Mouse (Mus musculus) gastrocnemius, postnatal 36 days (tissue): ENCODE results near the gene Col4a4. TPM values are rescaled to one million over a fixed set of nuclear protein-coding genes. Genes with fewer than 3 reads are reported as not detected.

Experiments used
- DNase-seq, 2 experiments: peaks; one replicate each; pipeline ENCODE4 v3.0.0; 2022
- intact Hi-C: fragments of 180-260 bp; cut with DNase I; formaldehyde crosslinking; loops from one replicate; pipeline ENCODE4 v1.15.1; 2025
- total RNA-seq, 2 experiments: library from RNA; stranded (reverse); gene quantifications; 2 replicates each; pipeline ENCODE4 v1.2.3; 2021

Col4a4 gene
- total RNA-seq, 2 experiments from 2014 or later = 1.4 TPM

DNA sequence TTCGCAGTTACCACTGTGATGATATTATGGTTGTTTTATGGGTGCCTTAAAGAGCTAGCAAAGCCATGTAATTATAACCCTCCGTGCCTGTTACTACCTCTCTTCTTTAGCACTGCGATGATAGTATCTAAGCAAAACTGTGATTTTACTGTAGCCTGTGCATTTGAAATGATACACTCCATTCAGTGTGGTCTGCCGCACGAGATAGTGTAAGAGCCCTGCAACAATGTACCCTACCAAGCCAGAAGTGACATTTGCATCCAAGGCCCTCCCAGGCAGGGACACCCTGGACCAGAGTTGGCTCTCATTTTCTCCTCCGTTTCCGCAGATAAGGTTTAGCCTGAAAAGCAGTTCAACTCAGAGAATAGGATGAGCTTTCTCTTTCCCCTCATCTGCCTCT is 668 bp downstream of the Col4a4 start:
- DNase-seq = no peak
- intact Hi-C loops = loop anchor here (5.0 kb wide), 1 partner anchor 41 kb away; no protein-coding TSS in a partner anchor

DNA sequence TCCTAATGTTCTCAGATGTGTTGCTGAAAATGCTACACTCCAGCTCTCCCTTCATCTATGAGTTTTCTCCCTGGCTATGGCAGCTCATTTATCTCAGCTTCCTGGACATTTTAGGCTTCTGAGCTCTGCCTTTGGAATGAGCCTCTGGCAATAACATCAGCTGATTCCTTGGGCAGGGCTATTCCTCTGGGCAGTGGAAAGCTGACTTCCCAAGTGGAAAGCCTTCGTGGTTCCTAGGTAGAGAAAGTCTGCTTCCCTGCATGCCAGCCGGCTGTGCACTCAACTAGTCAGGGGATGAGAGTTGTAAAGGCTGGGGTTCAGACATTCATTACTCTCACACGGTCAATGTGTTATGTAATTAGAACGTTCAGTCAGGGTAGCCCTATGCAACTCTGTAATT is 8.3 kb downstream of the Col4a4 start:
- intact Hi-C loops = no loop called here
- DNase-seq = no peak

GRCm38 (mm10) chr1:82577915-82578314 is 8.7 kb downstream of the Col4a4 start:
- intact Hi-C loops = no loop called here
- DNase-seq = peak in 1 of 2 experiments; percentile 23

GRCm38 (mm10) chr1:82577339-82577738 is 9.3 kb downstream of the Col4a4 start:
- intact Hi-C loops = no loop called here
- no peak for DNase-seq

DNA sequence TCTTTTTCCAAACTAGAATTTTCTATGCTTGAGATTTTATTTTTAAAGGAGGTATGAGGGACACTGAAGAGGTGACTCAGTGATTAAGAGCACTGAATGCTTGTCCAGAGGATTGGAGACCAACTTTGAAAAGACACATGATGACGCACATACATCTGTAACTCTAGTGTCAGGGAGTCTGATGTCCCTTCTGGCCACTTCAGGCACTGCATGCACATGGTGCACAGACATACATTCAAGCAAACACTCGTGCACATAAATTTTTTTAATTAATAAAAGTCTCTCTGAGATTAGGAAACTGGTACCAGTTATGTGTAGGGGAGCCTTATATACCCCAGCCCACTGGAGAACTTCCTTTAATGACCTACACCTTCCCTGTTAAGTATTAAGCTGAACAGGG is 10.5 kb downstream of the Col4a4 start:
- DNase-seq = no peak
- intact Hi-C loops = no loop called here

DNA sequence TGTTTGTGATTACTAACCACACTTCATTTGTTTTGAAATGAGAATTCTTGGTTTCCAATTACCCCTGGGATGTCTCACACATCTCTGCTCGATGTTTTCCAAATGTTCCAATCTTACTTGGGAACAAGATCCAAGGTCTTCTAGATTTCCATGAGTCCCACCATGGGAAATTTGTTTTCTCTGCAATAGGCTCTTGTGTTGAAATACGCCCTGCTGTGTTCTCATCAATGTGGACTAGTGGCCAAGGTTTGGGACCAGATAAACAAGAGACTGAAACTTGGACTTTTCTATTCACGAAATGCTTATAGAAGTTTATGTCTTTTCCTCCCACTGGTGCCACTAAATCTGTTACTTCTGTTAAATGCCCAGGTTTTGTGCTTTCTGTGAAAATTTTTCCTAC is 11.0 kb downstream of the Col4a4 start:
- DNase-seq = no peak
- intact Hi-C loops = no loop called here

GRCm38 (mm10) chr1:82571758-82572157 is 14.9 kb downstream of the Col4a4 start:
- DNase-seq = no peak
- intact Hi-C loops = loop anchor here (2.0 kb wide), 1 partner anchor 69 kb away; no protein-coding TSS in a partner anchor

DNA sequence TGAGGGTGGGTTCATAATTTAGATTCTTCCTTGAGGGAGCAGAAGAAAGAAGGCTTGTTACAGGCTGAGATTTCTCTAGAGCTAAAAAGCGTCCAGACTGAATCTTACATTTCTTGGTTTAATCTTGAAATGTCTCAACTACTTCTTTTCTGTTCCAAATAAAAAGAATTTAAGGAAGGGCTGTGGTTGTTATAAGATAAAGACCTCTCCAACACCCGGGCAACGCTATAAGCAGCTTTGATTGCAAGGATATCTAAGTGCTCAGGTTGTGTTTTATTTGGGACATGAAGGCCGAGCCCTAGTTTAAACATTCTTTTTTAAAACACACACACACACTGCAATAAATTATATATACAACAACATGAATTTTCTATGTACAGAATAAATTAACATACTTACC is 17.2 kb downstream of the Col4a4 start:
- no peak for DNase-seq
- intact Hi-C loops = no loop called here

DNA sequence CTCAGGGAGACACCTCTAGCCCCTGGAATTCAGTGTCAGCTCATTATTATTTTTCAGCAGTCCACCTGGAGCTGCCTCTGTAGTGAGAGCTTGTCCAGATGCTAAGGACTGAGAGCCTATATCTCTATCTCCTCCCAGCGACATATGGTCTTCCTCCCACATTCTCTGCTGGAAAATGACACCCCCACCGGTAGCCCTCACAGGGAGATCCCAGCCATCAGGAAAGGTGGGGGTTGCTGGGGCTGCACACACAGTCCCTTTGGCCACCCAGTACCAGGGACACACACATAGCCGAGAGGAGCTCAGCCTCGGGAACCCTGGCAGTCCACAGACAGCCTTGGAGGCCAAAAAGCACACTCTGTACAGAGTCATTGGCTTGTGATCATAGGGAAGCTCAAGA is 26.4 kb downstream of the Col4a4 start:
- intact Hi-C loops = no loop called here

GRCm38 (mm10) chr1:82554889-82555288 is 31.8 kb downstream of the Col4a4 start:
- DNase-seq = no peak
- intact Hi-C loops = loop anchor here (5.0 kb wide), 1 partner anchor 87 kb away; no protein-coding TSS in a partner anchor

More for the DNA sequence above, 26.4 kb downstream of the Col4a4 start:
- no peak for DNase-seq

DNA sequence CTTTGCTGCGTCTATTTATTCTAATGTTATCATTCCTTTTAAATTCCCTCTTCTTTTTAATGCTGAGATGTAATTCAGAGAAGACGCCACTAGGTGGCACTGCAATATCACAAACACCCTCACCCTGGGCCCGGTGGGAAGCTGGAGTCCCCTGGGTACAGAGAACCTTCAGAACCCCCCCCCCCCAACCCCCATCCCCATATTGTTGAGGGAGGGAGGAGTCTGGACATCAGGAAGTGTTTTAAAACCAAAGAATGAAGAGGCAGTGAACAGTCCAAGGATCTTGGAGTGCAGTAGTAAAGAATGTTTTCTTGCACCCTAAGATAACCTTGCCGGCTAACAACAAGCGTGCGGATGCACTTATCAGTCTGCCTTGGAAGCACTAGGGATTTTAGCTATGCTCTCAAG is 32.2 kb downstream of the Col4a4 start:
- intact Hi-C loops = no loop called here
- DNase-seq = no peak

GRCm38 (mm10) chr1:82545199-82545960 is 41.3 kb downstream of the Col4a4 start:
- no peak for DNase-seq
- intact Hi-C loops = no loop called here

DNA sequence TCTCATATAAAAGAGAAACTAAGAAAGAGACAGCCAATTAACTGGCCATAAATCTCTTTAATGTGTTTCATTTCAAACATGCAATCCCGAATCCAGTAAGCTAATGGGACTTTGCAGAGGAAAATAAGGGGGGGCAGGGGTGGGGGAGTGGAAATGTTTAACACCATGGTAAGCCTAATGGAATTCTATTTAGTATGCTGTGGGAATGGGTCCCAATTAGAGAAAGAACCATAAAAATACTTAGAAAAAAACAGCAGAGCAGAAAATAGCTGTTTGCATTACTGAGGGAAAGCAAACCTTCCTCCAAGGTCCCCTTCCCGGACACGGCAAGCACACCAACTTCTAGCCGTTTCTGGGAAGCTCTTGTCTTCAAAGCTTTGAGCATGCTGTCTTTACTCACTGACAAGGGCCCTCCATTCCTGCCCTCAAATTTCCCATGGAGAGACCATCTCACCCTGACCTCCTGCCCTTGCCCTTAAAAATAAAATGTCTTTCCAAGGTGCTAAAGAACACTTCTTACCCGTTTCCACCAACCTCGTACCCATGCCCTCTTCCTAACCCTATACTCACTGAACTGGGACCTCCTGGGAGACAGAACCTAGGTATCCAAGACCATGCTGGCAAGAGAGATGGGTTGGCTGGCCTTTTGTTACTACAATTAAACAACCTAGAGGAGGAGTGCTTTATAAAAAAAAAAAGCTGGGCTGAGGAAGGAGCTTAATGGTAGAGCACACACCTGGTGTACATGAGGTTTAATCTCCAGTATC is 42.0 kb downstream of the Col4a4 start:
- no peak for DNase-seq
- intact Hi-C loops = no loop called here

DNA sequence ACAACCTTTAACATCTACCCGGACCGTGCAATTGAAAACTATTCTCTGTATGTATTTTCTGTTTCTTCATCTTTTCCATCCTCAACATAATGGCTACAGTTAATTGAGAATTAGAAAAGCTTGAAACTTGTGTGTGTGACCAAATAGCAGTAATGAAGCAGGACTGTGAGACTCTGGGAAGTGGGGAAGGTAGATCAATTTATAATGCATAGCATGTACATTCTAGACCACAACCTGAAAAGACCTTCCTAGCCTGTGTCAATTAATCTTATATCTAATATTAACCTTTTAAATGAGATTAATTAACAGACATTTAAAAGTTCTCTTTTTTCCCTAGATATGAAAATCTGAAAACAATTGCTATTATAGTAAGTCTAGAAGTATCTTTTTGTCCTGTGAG is 42.7 kb downstream of the Col4a4 start:
- intact Hi-C loops = no loop called here

DNA sequence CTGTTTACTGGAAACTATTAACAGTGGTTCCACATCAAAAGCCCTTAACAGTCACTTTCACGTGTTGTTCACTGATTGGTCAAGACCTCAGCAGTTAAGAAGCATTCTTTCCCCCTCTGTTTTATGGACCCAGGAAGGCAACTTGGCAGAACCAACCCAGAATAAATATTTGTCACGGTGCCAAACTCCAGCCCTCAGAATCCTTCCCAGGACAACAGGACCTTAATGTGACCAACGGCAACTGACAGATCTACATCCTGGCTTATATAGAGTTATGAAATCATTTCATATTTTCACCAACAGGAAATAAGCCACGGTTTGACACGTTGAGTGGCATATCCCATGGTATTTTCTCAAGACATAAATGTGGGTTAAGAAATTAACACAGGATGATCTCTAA is 46.6 kb downstream of the Col4a4 start:
- no peak for DNase-seq
- intact Hi-C loops = no loop called here

More for the DNA sequence above, 42.7 kb downstream of the Col4a4 start:
- no peak for DNase-seq

DNA sequence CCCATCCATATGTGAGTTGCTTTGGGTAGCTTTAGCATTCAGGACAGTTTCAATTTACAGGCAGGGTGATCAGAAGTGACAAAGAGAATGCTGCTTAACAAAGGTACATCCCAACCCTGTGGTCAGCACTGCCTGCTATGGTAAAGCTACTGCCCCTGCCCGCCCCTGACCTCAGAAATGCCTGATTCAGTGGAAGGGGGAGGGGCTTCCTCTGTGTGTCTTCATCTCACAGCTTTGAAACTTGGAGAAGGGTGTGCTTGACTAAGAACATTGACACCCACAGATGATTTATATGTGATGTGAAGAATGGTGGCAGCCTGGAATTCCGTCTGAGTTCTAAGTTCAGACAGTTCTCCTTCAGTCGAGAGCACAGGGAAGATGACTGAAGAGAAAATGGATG is 48.8 kb downstream of the Col4a4 start:
- no peak for DNase-seq
- intact Hi-C loops = no loop called here

DNA sequence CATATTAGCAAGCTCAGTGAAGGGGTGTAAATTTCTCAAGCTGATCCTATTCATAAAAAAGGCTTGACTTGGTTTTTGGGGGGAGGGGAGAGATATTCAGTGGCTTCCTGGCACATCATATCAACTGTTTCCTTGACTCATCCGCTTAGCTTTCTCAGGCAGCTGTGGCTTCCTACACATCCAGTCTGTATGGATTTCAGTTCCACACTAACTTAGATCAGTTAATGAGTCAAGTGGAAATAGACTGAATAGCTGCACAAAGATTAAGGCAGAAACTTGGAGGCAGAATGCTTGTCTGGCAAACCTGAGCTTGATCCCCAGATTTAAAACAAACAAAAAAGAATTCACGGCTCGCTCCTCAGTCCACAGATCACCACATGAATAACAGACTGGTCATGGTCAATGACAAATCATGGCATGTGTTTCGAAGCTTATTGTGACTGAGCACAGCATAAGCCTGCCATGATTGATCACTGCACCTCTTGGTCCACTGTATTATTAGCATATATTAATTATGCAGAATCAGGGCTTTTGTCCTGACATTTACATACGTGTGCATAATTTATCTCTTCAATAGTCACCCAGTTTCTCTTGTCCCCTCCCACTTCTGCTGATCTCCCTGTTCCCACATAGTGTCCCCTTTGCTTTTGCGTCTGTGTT is 50.0 kb downstream of the Col4a4 start:
- no peak for DNase-seq
- intact Hi-C loops = no loop called here

DNA sequence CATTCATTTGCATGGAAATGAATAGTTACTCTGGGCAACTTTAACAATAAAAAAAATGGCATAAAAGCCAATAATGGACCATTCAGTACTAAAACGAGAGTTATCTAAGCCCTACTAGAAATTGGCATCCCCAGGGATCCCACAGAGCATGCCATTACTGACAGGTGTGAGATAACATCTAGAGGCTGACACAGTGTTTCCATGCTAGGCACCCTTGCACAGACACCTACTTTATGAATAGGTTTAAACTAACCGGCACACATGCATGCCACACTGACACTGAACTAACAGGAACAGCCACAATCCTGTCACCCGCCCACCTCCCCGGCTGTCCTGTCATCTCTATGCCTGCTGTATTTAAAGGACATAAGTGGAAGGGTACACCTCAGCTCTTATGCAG is 58.7 kb downstream of the Col4a4 start:
- intact Hi-C loops = no loop called here
- no peak for DNase-seq

GRCm38 (mm10) chr1:82491954-82492353 is 94.7 kb downstream of the Col4a4 start:
- DNase-seq = no peak
- intact Hi-C loops = no loop called here

GRCm38 (mm10) chr1:82486371-82486770 is 100.3 kb downstream of the Col4a4 start:
- intact Hi-C loops = no loop called here
- no peak for DNase-seq

- intact Hi-C loops = no loop called here
- no peak for DNase-seq
Observed at GRCm38 (mm10) chr1:82482371-82482770, 104.3 kb downstream of the Col4a4 start.
